Mouse (Mus musculus) ovary, postnatal 14 days (tissue): Measurements from ENCODE around the gene Golga5.
"Not testable (repeated sequence)": the region's sequence is repeated elsewhere in the genome, so short reads cannot be mapped to it uniquely, and the experiment has no call there.

Experiments
- DNase-seq: peaks from one replicate; pipeline ENCODE4 v3.0.0; 2022; ENCODE audit warnings: low spot score

Golga5 gene

DNA sequence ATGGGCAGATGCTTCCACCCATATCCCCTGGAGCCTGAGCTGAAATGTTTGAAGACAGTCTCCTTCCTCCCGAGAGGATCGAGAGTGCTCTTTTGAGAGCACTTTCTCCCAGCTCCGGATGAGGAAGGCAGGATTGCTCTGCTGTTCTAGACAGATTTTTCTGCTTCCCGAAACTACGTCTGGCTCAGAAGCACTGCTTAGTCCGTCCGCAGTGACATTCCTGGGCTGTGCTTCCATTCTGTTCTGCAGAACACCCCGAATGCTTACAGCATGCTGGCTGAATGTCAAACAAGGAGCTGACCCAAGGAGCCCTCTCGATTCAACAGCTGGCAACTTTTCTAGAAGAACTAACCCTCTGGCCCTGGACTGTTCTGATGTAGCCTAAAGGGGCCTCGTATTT is 18.5 kb upstream of the Golga5 start:
- DNase-seq = no peak

DNA sequence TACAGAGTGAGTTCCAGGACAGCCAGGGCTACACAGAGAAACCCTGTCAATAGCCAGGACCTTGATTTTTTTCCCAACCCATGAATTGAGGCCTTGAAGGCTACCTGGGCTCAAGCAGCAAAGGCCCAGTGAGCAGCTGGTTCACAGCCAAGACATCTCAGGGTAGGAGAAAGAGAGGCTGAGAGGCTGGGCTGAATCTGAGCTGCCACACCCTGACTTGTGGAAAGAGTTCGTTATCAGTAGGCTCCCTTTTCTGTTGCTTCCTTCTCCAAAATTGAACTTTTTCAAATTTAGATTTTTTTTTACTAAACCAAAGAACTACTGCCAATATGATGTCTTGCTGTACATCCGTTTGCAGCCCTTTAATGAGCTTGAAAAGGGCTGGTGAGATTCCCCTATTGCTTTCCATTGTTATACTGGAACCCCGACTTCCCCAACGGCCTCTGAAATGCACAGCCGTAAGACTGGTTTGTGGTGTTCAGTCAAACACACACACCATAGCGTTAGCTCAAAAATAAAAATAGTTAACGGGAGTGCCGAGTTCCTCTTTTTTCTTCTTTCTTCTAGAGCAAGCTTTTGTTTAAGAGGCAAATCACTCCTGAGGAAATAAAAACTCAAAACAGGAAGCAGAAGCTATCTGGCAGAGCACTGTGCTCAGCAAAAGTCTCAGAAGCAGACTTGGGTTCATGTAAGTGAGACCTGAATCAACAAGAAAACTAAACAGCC is 17.6 kb upstream of the Golga5 start:
- DNase-seq = no peak

DNA sequence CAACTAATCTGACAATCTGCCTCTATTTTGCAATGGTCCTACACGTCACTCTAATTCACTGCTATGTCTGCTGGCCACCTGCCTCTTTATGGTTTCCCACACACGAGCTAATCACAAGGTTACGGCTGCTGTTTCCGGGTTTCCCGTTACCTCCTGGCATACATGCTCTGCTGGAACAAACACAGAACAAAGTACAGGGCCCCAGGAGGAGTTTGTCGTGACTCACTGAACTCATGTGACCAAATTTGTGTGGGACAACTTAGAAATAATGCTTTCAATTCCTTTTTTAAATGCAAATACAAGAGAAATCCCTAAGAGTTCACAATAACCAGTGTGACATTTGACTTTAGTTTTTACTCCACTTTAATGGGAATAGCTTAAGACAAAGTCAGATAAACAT is 15.4 kb upstream of the Golga5 start:
- DNase-seq = peak; percentile 25

DNA sequence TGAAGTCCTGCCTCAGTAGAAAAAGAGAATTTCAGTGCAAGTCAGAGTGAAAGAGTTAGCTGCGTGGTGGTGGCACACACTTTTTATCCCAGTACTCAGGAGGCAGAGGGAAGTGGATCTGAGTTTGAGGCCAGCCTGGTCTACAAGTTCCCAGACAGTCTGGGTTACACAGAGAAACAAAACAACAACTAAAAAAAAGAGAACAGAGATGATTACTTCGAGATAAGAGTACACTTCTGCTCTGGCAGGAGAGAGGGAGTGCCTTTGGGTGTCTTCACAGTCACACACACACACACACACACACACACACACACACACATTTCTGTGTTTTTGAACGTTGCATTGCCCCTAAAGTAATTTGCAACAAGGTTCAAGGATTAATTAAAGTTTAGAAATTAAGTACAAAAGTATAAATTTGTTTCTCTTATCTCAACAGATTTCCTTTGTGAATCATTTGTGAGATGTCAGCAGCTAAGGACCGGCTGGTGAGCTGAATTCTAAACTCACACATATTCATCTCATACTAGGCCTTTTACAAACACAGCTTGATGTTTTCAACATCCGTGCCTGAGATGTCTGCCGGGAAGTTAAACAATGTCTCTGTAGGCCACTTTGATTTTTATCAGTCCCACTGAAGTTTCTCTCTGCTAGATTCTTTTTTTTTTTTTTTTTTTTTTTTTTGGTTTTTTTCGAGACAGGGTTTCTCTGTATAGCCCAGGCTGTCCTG is 12.3 kb upstream of the Golga5 start:
- no peak for DNase-seq

DNA sequence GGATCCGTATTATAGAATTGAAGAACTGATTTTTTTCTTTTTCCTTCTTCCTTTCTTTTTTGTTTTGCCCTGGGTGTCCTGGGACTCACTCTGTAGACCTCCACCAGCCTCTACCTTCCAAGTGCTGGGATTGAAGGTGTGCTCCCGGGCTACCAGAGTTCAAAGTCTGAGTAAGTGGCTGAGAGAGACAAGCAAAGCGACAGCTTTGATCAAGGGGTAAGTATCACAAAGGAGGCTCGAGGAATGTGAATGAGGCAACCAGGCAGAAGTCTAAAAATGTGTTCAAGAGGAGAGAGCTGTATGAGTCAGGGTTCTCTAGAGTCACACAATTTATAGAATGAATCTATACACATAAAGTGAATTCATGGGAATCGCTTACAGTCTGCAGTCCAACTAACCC is 8.9 kb upstream of the Golga5 start:
- no peak for DNase-seq

DNA sequence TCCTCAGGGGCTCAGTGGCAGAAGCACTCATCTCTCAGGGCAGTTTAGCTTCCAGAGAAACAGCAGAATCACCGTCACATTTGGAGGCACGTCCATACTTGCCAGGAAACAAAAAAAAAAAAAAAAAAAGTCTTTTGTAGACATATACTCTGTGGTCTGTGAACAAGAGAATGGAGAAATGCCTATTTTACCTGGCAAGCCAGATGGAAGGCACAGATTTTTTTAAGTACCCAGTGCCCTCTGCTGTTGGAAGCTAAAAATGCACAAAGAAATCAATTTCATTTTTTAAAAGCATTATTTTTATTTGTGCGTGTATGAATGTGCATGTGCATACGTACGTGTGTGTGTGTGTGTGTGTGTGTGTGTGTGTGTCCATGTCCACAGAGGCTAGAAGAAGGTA is 7.8 kb upstream of the Golga5 start:
- DNase-seq = no peak

DNA sequence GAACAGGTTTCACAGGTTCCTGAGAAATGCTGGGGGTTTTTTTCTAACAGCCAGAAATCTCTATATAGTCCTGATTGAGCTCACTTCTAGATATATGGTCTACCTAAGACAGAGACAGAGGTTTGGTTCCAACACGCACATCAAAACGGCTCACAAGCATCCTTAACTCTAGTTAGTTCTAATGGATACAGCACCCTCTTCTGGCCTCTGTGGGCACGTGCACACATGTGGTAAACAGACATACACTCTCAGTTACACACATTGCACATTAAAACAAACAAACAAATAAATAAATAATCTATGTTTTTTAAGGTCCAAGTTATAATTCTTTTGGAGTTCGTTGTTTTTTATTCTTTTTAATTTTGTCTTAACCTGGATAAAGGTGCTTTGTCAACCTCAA is 4.3 kb upstream of the Golga5 start:
- DNase-seq = no peak

DNA sequence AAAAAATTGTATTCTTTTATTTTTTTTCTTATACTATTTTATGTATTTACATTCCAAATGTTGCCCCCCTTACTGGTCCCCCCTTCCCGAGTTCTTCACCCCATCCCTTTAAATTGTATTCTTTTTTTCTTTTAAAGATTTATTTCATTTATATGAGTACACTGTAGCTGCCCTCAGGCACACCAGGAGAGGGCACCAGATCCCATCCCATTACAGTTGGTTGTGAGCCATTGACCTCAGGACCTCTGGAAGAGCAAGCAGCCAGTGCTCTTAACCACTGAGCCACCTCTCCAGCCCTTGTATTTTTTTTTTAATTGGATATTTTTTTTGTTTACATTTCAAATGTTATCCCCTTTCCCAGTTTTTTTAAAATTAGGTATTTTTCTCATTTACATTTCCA is 799 bp upstream of the Golga5 start:
- DNase-seq = no peak

DNA sequence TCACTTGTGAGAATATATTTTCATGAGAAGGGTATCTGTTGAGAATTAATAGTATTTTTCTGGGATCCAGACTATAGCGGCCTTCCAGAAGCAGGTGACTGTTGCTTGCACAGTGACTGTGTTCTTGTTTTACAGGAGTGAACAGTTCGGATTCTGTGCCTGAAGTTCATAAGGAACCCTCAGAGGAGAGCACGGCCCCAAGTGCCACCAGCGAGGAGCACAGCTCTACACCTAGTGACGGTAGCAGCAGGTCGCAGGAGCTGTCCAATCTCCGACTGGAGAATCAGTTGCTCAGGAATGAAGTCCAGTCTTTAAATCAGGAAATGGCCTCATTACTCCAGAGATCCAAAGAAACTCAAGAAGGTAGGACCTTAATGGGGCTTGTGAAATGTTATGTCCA is 5.5 kb downstream of the Golga5 start:
- no peak for DNase-seq

DNA sequence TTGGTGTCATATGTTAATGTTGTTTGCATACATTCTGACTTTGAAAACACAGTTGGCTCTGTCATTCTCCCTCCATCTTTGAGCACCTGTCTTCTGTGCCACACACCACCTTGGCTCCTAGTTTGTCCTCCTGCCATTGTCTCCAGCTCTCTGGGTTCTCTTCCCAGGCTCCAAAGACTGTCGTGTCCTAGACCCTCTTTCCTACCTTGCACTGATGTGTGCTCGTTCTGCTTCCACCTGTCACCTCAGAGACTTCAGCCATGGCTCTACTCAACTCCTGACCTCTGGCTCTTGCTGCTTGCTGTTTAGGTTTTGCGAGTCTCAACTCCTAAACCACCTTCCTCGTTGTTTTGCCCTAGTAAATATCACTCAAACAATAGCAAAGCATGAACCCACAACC is 11.5 kb downstream of the Golga5 start:
- no peak for DNase-seq

DNA sequence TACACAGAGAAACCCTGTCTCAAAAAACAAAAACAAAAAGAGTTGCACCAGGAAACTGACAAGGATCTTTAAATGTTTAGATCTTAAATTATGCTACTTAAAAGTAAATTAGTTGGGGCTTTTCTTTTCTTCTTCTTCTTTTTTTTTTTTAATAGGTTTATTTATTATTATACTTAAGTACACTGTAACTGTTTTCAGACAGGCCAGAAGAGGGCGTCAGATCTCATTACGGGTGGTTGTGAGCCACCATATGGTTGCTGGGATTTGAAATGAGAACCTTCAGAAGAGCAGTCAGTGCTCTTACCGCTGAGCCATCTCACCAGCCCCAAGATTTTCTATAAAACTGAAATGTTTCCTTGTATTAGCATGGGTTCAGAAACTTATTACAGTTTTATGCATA is 16.0 kb downstream of the Golga5 start:
- no peak for DNase-seq

DNA sequence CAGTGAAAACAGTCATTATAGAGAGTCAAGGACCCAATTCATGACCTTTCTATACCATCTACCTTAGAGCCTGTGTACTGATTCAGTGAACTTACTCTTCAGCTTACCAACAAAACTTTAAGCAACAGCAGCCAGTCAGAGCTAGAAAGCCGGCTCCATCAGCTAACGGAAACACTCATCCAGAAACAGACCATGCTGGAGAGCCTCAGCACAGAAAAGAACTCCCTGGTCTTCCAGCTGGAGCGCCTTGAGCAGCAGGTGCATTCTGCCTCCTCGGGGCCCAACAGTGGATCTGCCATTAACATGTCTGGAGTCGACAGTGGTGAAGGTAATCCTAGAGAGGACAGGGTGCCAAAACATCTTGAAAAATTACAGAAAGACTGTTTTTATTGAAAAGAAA is 23.0 kb downstream of the Golga5 start:
- DNase-seq = no peak

DNA sequence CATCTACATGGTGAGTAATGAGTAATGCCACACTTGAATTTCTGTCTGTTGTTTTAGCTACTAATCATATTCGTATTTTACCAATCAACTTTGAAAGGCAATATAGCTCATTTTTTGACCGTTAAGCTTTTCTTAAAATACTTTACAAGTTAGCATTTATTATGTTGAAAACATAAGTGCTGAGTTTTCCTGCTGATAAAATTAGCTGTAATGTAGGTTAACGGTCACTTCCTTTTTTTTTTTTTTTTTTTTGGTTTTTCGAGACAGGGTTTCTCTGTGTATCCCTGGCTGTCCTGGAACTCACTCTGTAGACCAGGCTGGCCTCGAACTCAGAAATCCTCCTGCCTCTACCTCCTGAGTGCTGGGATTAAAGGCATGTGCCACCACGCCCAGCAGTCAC is 26.8 kb downstream of the Golga5 start:
- not testable (repeated sequence) for DNase-seq

DNA sequence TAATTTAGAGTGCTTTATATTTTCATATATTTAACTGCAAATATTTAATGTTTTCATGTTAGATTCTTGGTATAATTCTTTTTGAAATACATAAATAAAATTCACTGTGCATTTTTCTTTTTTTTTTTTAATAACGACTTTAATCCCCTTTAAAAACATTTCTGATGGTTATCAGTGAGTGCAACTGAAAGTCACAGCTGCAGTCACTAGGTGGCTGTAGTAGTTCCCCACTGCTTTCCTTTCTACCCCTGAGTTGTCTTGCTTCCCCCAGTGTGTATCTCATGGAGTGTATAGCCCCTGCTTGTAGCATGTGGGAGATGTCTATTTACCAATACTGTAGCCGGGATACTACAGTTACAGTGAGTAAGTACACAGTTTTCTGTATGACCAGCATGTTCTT is 29.0 kb downstream of the Golga5 start:
- DNase-seq = no peak

DNA sequence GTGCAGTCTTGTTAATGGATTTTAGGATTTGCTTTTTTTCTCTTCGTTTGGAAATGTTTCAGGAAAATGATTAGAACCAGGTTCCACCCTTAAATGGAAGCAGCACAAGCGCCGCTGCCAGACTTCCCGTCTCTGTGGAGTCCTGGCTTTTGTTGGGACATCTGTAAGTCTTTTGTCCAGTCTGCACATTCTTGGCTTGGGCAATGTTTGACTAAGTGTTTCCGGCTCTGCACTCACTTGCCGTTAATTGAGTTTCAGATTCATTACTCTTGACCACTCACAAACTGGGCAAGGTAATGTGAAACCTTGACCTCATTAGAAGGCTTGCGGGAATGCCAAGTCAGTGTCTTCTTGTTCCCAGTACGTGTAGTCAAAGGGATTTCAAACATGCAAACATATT is 29.8 kb downstream of the Golga5 start:
- peak; percentile 6 for DNase-seq

DNA sequence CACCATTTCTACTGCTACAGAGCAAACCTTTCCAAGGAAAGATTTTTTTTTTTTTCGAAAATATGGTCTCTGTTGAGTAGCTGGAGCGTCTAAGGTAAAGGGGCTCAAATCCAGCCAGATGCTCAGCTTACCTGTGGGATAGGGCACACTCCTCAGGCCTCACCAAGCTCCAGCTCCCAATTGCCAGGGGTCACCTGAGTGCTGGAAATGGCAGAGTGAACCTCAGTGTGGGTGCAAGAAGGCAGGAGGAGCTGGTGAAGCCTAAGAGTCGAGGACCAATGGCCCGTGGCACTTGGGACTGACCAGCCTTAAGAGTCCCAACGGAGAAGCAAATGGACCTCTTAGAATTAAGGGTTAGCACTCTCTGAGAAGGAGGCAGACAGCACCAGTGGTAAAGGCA is 30.3 kb downstream of the Golga5 start:
- no peak for DNase-seq

DNA sequence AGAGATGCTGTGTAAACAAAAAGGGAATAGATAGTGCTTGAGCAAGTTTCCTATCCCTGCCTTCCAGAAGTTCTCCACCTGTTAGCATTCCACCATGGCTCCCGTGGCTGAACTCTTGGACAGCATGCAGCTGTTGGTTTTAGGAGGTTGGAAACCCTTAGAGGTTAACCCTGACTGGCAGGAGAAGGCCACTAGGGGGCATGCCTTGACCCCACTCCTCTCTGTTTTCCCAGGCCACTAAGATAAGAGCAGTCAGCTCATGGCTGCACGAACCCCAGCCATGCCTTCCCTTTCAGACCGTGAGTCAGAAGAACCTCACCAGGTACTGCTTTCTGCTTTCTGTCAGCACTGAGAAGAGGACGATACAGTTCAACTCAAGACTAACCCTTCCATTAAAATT is 30.8 kb downstream of the Golga5 start:
- no peak for DNase-seq

DNA sequence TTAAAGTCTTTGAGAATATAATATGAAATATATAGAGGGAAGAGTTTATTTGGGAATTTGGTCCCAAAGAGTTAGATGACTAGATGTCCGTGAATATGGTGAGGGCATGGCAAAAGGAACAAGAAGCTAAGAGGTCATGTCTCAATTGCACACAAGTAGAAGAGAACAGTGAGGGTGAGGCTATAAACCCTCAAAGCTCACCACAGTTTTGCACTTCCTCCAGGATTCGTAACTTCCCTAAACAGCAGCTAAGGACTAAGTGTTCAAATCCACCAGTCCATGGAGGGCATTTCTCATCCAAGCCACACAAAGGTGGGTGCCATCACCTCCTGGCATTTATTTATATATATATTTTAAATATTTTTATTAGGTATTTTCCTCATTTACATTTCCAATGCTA is 32.1 kb downstream of the Golga5 start:
- no peak for DNase-seq

DNA sequence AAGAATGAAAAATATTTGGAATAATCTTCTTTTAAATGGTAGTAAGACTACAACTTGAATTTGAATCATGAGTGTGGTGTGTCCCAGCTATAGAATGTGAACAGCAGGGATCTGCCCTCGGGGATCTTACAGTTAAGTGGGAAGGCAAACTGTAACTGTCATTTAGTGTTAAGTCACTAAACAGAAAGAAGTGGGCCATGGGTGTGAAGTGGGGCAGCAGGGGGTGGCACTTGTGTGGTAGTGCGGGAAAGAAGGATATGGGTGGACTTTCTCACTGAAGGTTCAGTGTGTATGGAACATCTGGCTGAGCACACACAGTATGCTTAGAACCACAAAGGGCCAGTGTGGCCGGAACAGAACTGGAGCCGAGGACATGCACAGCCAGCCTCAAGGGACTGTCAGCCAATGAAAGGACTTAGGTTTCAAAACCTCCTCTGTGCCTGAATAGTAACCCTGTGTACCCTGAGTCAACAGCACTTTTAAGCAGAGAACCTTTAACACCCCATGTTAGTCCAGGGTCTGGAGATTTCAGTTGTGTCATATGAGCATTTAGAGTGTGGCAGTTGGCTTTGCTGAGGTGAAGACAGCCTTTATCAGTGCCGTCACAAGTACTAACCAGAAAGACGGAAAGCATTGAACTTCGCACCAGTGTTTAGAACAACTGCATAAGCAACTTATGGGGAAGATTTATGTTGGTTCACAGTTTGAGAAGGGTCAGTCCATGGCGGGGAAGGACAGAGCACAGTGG is 33.1 kb downstream of the Golga5 start:
- no peak for DNase-seq

DNA sequence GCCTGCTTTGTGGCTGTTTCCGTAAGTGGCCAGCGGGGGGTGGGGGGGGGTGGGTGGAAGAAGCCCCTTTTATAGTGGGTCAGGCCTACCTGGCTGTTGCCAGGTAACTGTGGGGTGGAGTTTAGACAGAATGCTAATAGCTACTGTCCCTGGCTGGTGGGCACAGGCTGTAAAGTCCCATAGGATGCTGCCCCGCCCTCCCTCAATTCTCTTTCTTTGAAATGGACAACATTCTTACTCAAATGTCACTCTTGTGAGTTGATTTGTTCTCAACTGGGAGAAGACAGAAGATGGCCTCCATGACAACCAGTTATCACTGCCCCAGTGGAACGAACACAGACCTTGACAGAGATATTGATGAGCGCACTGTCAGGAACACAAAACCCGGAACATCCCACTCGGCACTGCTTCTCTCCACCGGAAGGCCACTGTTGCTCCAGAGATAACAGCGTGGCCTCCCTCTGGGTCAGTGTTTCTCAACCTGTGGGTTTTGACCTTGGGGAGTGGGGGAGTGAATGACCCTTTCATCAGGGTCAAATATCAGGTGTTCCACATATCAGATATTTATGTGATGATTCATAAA is 36.3 kb downstream of the Golga5 start:
- DNase-seq = no peak

DNA sequence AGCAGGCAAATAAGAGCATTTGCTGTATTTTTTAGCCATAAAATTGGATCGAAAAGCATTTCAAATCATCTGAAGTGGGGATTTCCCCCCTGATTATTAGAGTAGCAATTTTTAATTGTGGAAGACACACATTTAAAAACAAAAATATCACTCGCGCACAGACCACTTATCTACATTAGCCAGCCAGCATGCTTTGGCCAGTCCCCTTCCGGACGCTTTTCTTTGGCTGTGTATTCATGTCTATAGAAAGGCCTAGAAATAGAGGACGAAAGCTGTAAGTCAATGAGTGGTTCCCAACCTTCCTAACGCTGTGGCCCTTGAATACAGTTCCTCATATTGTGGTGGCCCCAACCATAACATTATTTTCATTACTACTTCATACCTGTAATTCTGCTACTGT is 37.0 kb downstream of the Golga5 start:
- no peak for DNase-seq

DNA sequence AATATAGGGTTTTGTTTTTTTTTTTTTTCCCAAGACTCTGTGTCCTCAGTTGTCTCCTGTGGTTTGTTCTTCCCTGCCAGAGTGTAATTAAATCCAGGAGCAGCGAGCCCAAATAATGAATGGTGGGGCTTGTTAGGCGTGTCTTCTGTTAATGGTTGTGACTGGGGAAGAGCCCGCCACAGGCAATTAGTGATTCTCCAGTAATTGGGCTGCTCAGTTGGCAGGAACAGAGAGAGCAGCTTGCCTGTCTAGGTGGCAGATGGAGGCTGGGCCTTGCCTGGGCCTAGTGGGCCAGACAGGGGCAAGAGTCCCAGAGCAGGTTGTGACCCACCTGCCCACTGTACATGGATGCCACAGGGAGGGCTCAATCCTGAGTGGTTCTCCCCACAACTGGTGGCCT is 42.4 kb downstream of the Golga5 start:
- no peak for DNase-seq

DNA sequence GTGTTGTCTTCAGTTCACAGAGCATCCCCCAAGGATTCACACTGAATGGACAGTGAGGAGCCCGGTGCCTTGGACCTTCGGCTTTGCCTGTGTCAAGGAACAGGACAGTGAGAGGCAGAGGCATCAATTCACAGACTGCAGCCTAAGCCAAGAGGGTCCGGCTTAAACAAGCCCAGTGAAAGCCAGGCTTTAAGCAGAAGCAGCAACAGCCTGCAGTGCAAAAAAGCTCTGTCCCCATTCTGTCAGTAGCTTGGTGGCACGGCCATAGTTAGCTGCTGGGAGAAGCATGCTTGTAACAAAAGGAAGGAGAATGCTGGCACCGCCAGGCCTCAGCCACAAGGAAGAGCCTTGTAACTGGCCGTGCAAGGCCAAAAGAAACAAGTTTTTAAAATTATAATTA is 45.2 kb downstream of the Golga5 start:
- no peak for DNase-seq
